Mouse (Mus musculus): Measurements from ENCODE around the gene Lzts2.

GRCm38 (mm10) chr19:45005444-45005843, 8.8 kb upstream of the Lzts2 start, which contains the start of gene Twnk:
- TF ChIP-seq CTCF (IDR thresholded peaks at IDR 0.05; ENCODE audit: insufficient read depth, low read length) (no peak), POLR2A (IDR thresholded peaks at IDR 0.05; ENCODE audit: borderline replicate concordance, extremely low read depth, low read depth, low read length) (no peak)
